Mouse (Mus musculus) pancreas, adult 10 weeks (tissue): ENCODE data around the gene Dio1. TPM values are rescaled to one million over a fixed set of nuclear protein-coding genes. Genes with fewer than 3 reads are reported as not detected.

Source experiments
- polyA plus RNA-seq: library from polyadenylated mRNA; stranded (reverse); fragments of 350-450 nt; fragmentation: Illumina TruSeq; extraction: RNeasy Lipid Tissue Mini Kit (QIAGEN cat#74804); gene quantifications from one replicate; pipeline ENCODE4 v1.2.3, GENCODE M21; 2015; ENCODE audit warnings: low read depth, low replicate concordance; ENCODE audit not compliant: insufficient read depth

Dio1 gene
- 2.3 TPM for polyA plus RNA-seq

GRCm38 (mm10) chr4:107306966-107307365, at the start of gene Dio1:
TSS of gene Dio1 (minus strand) at chr4:107307169.

GRCm38 (mm10) chr4:107313690-107314478, 6.9 kb upstream of the Dio1 start, which contains the start of gene Yipf1:
TSS of gene Yipf1 (plus strand) at chr4:107314363.

GRCm38 (mm10) chr4:107253125-107254091, 53.6 kb downstream of the Dio1 start, which contains the start of the genes Lrrc42 and Hspb11:
TSS of gene Lrrc42 (minus strand) at chr4:107253532.
TSS of gene Hspb11 (plus strand) at chr4:107253593.

Other genes starting within 250 kb of the Dio1 start
- gene Mrpl37, start 240.3 kb downstream of the Dio1 start, polyA plus RNA-seq, result 26.9 TPM
- gene Cyb5rl, start 240.2 kb downstream of the Dio1 start, polyA plus RNA-seq, result 5.2 TPM
- gene Cdcp2, start 210.3 kb downstream of the Dio1 start, polyA plus RNA-seq, result not detected
- 85.4 TPM for gene Tmem59, start 128.8 kb downstream of the Dio1 start, polyA plus RNA-seq
- gene Tceanc2, start 128.1 kb downstream of the Dio1 start, polyA plus RNA-seq, result 3.5 TPM
- not detected for gene Ldlrad1, start 98.0 kb downstream of the Dio1 start, polyA plus RNA-seq
- gene Lrrc42, start 53.6 kb downstream of the Dio1 start, polyA plus RNA-seq, result 9.3 TPM
- 1.7 TPM for gene Hspb11, start 53.6 kb downstream of the Dio1 start, polyA plus RNA-seq
- gene Yipf1, start 7.2 kb upstream of the Dio1 start, polyA plus RNA-seq, result 20.8 TPM
- gene Ndc1, start 60.6 kb upstream of the Dio1 start, polyA plus RNA-seq, result 0.85 TPM
- not detected for gene Glis1, start 127.4 kb upstream of the Dio1 start, polyA plus RNA-seq